Mouse (Mus musculus): ENCODE measurements around the gene Rap1gap2.

DNA sequence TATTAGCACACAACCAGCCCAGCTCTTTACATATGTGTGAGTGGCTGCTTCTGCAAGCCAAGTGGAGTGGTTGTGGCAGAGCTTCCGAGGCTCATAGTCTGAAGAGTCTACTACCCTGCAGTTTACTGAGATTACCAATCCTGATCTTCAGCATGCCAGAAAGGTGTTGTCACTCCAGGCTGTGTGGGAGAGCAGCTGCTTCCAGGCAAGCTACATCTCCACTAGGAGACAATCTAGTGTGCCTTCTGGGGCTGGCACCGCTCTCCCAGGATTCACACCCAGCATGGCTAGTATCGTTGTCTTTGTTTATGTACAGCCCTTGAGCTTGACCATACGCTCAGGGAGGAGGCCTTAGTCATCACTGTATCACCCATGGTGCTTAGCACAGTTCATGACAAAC is 191.1 kb downstream of the Rap1gap2 start:
- TF ChIP-seq POLR2A (IDR thresholded peaks at IDR 0.05; ENCODE audit: borderline replicate concordance, control insufficient read depth, low read depth, low read length) = no peak
- no peak for TF ChIP-seq CTCF (IDR thresholded peaks at IDR 0.05; ENCODE audit: control insufficient read depth, insufficient read depth, low read length)
